Comparison of ENCODE assay signal across 8 mouse cellular contexts in the genomic region with DNA sequence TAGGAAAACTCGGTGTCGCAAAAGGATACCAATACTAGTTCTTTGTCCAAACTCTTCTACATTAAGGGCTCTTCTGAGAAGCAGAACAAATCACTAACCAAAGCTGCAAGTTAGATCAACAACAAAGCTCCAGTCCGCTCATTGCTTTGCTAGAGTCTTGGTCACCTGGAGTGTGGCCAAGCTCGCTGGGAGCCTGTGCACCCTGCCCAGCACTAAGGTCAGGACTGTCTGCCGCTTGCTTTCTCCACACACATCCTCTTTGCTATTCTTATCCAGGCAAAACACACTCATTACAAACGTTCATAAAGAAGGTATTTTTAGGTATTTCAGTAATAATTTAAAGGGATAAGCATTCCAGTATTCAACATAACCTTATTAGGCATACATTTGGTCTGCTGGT.
DNase-seq lines count a peak whose midpoint lies in the region; ATAC-seq and TF ChIP-seq lines count a peak whose summit lies in the region.

No protein-coding gene starts in this region.

- ATAC-seq in heart, postnatal 0 days (ENCODE audit: insufficient read depth, low read depth): peak; percentile 72
- no peak for ATAC-seq in activated CD4-positive, CD25-positive, alpha-beta regulatory T cell, adult 4 months

- no peaks in the 10 kb centered on the region for H3K9me3 ChIP-seq in heart, postnatal 0 days (replicated peaks; ENCODE audit: control insufficient read depth, low read length)

- WGBS in heart, postnatal 0 days: 29% methylated on average over 6 of the region's 6 CpGs
- 26% methylated on average over 6 of the region's 6 CpGs for WGBS in lung, adult 2 months
- WGBS in thymus, adult 2 months: 84% methylated on average over 6 of the region's 6 CpGs

- H3K4me1 ChIP-seq in heart, postnatal 0 days (ENCODE audit: control insufficient read depth, insufficient read depth): peaks cover 13% of the 10 kb centered on the region
- H3K4me1 ChIP-seq in lung, adult 2 months (ENCODE audit: control insufficient read depth, insufficient read depth, low read length): no peaks in the 10 kb centered on the region; the same call in none of the 2 replicates
- no peaks in the 10 kb centered on the region for H3K4me1 ChIP-seq in thymus, adult 2 months (replicated peaks; ENCODE audit: control insufficient read depth, insufficient read depth, low read length)

- no peak overlapping the region; the same call in 1 of the 2 replicates for H3K4me3 ChIP-seq in layer of hippocampus, adult 2 months
- H3K4me3 ChIP-seq in heart, postnatal 0 days (ENCODE audit: low read depth, low read length): no peak overlapping the region
- H3K4me3 ChIP-seq in lung, adult 2 months (replicated peaks; ENCODE audit: extremely low read depth, low read depth, low read length): no peak overlapping the region
- no peak overlapping the region for H3K4me3 ChIP-seq in thymus, adult 2 months (ENCODE audit: control insufficient read depth, insufficient read depth, low read length)

- H3K27me3 ChIP-seq in heart, postnatal 0 days (ENCODE audit: control insufficient read depth, insufficient read depth, low read length): no peaks in the 10 kb centered on the region
- no peaks in the 10 kb centered on the region for H3K27me3 ChIP-seq in thymus, adult 2 months (ENCODE audit: control insufficient read depth, insufficient read depth, low read length)

- H3K9ac ChIP-seq in heart, postnatal 0 days (replicated peaks; ENCODE audit: low read depth, low read length): no peak overlapping the region

- H3K27ac ChIP-seq in layer of hippocampus, adult 2 months: peak overlapping the region; percentile 11
- H3K27ac ChIP-seq in heart, postnatal 0 days (ENCODE audit: low read depth): peak overlapping the region; percentile 70
- no peak overlapping the region for H3K27ac ChIP-seq in thymus, adult 2 months (ENCODE audit: control insufficient read depth, insufficient read depth, low read length)

- no peaks in the 10 kb centered on the region for H3K36me3 ChIP-seq in heart, postnatal 0 days (replicated peaks; ENCODE audit: control insufficient read depth, insufficient read depth, low read length)
- H3K36me3 ChIP-seq in thymus, adult 2 months (ENCODE audit: control insufficient read depth, insufficient read depth, low read length): no peaks in the 10 kb centered on the region

- no peak for TF ChIP-seq CTCF in layer of hippocampus, adult 2 months (conservative IDR thresholded peaks at IDR 0.05)
- TF ChIP-seq CTCF in brain, embryonic 14.5 days (IDR thresholded peaks at IDR 0.05; ENCODE audit: borderline replicate concordance, extremely low read depth, insufficient read depth, insufficient read length): no peak
- no peak for TF ChIP-seq CTCF in heart, postnatal 0 days (IDR thresholded peaks at IDR 0.05; ENCODE audit: low read depth)
- no peak for TF ChIP-seq CTCF in lung, adult 2 months (IDR thresholded peaks at IDR 0.05; ENCODE audit: insufficient read depth, low read length)
- TF ChIP-seq CTCF in thymus, adult 2 months (IDR thresholded peaks at IDR 0.05; ENCODE audit: borderline replicate concordance, control insufficient read depth, extremely low read depth, insufficient read depth, low read length, poor library complexity): no peak

- TF ChIP-seq POLR2A in brain, embryonic 14.5 days (IDR thresholded peaks at IDR 0.05; ENCODE audit: borderline replicate concordance, extremely low read depth, insufficient read depth, insufficient read length, poor library complexity, severe bottlenecking): no peak
- no peak for TF ChIP-seq POLR2A in lung, adult 2 months (IDR thresholded peaks at IDR 0.05; ENCODE audit: borderline replicate concordance, extremely low read depth, low read depth, low read length)
- no peak for TF ChIP-seq POLR2A in thymus, adult 2 months (IDR thresholded peaks at IDR 0.05; ENCODE audit: control insufficient read depth, extremely low read depth, insufficient read depth, low read length, poor library complexity)

- peak overlapping the region; percentile 9; the same call in 1 of the 2 replicates for H3K4me2 ChIP-seq in heart, postnatal 0 days (ENCODE audit: low read depth, low read length)

- DNase-seq in layer of hippocampus, adult 2 months (ENCODE audit: low spot score in 2 of 2): peak in 1 of 2 experiments; percentile 10
- no peak for DNase-seq in layer of hippocampus, adult 9-10 months (ENCODE audit: low spot score)
- peak; percentile 39 for DNase-seq in brain, embryonic 14.5 days (ENCODE audit: low read depth)
- peak; percentile 61 for DNase-seq in heart, postnatal 0 days (ENCODE audit: low spot score)
- peak; percentile 30 for DNase-seq in lung, adult 2 months
- DNase-seq in thymus, adult 2 months: no peak
- no peak for DNase-seq in thymus, postnatal 0 days (ENCODE audit: low spot score)

- TF ChIP-seq EP300 in heart, postnatal 0 days (IDR thresholded peaks at IDR 0.05; ENCODE audit: low read depth): no peak

Comparison
In these comparisons a context has a peak if more than half of its experiments do, and no peak if none do; other contexts are left out.
1. DNase-seq: peak in brain, embryonic 14.5 days (single experiment), heart, postnatal 0 days (single experiment) and lung, adult 2 months (single experiment); none in layer of hippocampus, adult 9-10 months (single experiment), thymus, adult 2 months (single experiment) and thymus, postnatal 0 days (single experiment).